Mouse (Mus musculus) c-Kit-positive CD71-positive TER-119-positive erythroid progenitor cells, embryonic 14.5 days (primary cell): ENCODE measurements around the gene Epb41l4b.

Source experiments
- DNase-seq: peaks from one replicate; pipeline ENCODE4 v3.0.0-alpha.2; 2013; ENCODE audit warnings: low spot score

Epb41l4b gene

GRCm38 (mm10) chr4:56942567-56942966 lies 200.7 kb downstream of the Epb41l4b start:
- no peak for DNase-seq
